Mouse (Mus musculus) C2C12 (cell line): Measurements from ENCODE around the gene Alad.

Experiments used
- CTCF ChIP-seq: IDR thresholded peaks from one replicate; pipeline ENCODE4 v1.5.1; 2011; ENCODE audit not compliant: control insufficient read depth, insufficient read depth, insufficient read length
- MYOD1 ChIP-seq: IDR thresholded peaks from one replicate; pipeline ENCODE4 v1.6.1; 2011; ENCODE audit warnings: low read depth; ENCODE audit not compliant: control insufficient read depth, insufficient read length
- MYOG ChIP-seq: IDR thresholded peaks from one replicate; pipeline ENCODE4 v1.6.1; 2011; ENCODE audit not compliant: control insufficient read depth, insufficient read length; ENCODE audit errors: extremely low read depth
- USF1 ChIP-seq: IDR thresholded peaks from one replicate; pipeline ENCODE4 v1.6.1; 2011; ENCODE audit warnings: low read depth, mild to moderate bottlenecking, control low read depth, moderate library complexity

DNA sequence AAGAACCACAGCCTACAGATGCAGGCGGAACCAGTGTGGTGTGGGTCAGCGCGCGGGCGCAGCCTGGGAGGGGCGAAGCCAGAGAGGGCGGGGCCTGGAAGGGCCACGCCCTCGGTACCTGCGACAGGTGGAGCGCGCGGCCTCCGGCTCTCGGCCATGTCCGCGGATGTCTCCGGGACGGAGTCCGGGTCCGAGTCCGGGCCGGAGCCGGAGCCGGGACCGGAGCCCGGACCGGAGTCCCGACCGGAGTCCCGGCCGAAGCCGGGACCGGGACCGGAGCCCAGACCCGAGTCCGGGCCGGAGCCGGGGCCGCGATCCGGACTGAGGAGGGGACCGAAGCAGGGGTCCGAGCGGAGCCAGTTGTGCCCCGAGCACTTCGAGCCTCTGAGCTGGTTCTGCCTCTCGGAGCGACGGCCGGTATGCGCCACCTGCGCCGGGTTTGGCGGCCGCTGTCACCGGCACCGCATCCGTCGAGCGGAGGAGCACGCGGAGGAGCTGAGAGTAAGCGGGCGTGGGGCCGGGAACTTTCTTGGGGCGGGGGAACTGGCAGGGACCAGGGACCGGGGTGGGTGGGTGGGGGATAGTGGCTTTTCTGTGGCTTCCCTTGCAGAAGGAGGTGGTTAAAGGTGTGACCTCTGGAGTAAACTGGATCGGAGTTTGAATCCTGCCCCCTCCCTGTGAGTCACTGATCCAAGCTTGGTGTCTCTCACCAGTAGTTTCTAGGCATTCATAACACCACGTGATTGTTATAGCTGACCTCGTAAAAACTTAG is 39.6 kb downstream of the Alad start, which contains the start of gene Bspry:
- TF ChIP-seq USF1 (no peak), MYOD1 (no peak), CTCF (no peak), MYOG (no peak)
